In the genomic region with DNA sequence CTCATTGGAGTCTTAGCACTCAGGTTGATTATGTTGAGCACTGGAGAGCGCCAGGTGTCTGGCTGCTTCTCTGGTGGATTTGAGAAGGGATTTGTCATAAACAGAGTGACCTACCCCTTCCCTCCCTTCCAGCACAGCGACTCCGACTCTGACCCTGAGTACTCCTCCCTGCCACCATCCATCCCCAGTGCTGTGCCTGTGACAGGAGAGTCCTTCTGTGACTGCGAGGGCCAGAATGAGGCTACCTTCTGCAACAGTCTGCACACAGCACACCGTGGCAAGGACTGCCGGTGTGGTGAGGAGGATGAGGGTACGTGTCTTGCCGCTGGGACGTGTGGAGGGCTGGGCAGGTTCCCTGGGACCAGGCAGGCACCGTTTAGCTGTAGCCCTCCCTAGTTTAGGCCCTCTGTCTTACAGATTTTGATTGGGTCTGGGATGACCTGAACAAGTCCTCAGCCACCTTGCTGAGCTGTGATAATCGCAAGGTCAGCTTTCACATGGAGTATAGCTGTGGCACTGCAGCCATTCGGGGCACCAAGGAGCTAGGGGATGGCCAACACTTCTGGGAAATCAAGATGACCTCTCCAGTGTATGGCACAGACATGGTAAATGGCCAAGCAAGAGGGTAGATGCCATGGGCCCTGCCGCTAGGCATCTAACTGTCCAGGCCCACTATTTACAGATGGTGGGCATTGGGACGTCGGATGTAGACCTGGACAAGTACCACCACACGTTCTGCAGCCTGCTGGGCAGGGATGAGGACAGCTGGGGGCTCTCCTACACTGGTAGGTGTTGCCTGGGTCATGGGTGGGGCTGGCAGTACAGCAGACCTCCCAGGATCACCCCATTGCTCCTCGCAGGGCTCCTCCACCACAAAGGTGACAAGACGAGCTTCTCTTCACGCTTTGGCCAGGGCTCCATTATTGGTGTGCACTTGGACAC, we compare ENCODE assay signal across 1 mouse cellular context.
TF ChIP-seq lines count a peak whose summit lies in the region.

No protein-coding gene starts in this region.

TF ChIP-seq in myocyte, 11 proteins besides CTCF, POLR2A, EP300 and RAD21:
- no peak for TF ChIP-seq CEBPB (IDR thresholded peaks at IDR 0.05; ENCODE audit: insufficient read depth, poor library complexity, severe bottlenecking)
- TF ChIP-seq POLR2AphosphoS2 (IDR thresholded peaks at IDR 0.05; ENCODE audit: insufficient read length, low read depth), result peak; percentile 86
TF ChIP-seq in myocyte: peak in this region for 1.
